Mouse (Mus musculus): Measurements from ENCODE around the gene Tmem178b. TPM values are rescaled to one million over a fixed set of nuclear protein-coding genes. Genes with fewer than 3 reads are reported as not detected.

Tmem178b gene
- polyA plus RNA-seq (2017; shearing (Covaris generic)): not detected

DNA sequence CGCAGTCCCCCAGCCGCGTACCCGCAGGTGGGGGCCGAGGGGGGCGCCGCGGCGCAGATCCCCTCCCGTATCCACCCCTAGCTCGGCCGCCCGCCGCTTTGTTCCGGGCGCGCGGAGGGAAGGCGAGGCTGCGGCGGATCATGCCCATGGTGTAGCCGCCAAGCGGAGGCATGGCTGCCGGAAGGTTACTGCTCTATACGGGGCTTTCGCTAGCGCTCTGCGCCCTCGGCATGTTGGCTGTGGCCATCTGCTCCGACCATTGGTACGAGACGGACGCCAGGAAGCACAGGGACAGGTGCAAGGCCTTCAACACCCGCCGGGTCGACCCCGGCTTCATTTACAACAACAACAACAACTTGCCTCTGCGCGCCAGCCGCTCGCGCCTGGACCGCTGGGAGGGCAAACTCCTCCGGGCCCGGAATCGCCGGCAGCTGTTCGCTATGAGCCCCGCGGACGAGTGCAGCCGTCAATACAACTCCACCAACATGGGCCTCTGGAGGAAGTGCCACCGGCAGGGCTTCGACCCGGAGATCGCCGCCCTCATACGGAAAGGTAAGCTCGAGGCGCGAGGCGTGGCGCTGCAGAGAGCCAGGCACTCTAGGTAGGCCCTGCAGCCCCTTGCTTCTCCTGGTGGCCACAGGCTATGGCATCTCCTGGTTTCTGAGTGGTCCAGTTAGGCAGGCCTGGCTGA is at the start of gene Tmem178b:
Tmem178b (plus strand) TSS at position 371 of the 691 bp plus-strand sequence.

Other genes starting within 250 kb of the Tmem178b start
- 36.1 TPM for gene Braf, start 147.8 kb upstream of the Tmem178b start, polyA plus RNA-seq (2017; shearing (Covaris generic))
- 63.4 TPM for gene Mrps33, start 62.3 kb upstream of the Tmem178b start, polyA plus RNA-seq (2017; shearing (Covaris generic))